Mouse (Mus musculus) ES-Bruce4 (cell line): ENCODE results near the gene Acot7.

Source experiments
- CTCF ChIP-seq: IDR thresholded peaks from one replicate; pipeline ENCODE4 v1.8.1; 2011; ENCODE audit warnings: low read depth, low read length
- EP300 ChIP-seq: IDR thresholded peaks from 2 replicates; pipeline ENCODE4 v1.6.1; 2011; ENCODE audit warnings: low read depth, low read length; ENCODE audit not compliant: insufficient read depth

- TF ChIP-seq EP300 (no peak), CTCF (no peak)
Measured at GRCm38 (mm10) chr4:152269967-152270366, 92.0 kb downstream of the Acot7 start.
